In genomic region chr10:84413310-84413709, GRCm38 (mm10) we compare ENCODE assay signal across 10 mouse cellular contexts. TPM values are rescaled to one million over a fixed set of nuclear protein-coding genes. Genes with fewer than 3 reads are reported as not detected.
DNase-seq lines count a peak whose midpoint lies in the region; ATAC-seq lines count a peak whose summit lies in the region.
"Had no signal": no experiment of that assay in that cellular context is flagged by ENCODE, and none has a peak within 500 bp of the region (broad histone marks: within the 10 kb centered on the region; RNA-seq: fewer than 3 reads in every experiment).

No protein-coding gene starts in this region.

- H3K4me3 ChIP-seq in forebrain, embryonic 14.5 days (ENCODE audit: low read depth, low read length): no peak overlapping the region

- no peak overlapping the region for H3K9ac ChIP-seq in forebrain, embryonic 14.5 days (ENCODE audit: low read length)

- DNase-seq in layer of hippocampus, adult 18-20 months (ENCODE audit: low spot score in 2 of 2): peak; percentile 64 to 80
- no peak for DNase-seq in layer of hippocampus, adult 9-10 months (ENCODE audit: low spot score)
- DNase-seq in right cerebral cortex, postnatal 10 days (ENCODE audit: low spot score in 2 of 2): peak; percentile 65 to 66
- no peak for DNase-seq in right cerebral cortex, adult 18-20 months
- peak; percentile 83 for DNase-seq in forebrain, embryonic 14.5 days (ENCODE audit: low spot score)
- DNase-seq in kidney, postnatal 10 days: no peak
- no peak for DNase-seq in c-Kit-positive CD71-positive TER-119-positive erythroid progenitor cells, embryonic 14.5 days (ENCODE audit: low spot score)
- DNase-seq: heart, postnatal 14 days; thymus, adult 2 months had no signal

- peaks cover 5% of the 10 kb centered on the region; the same call in 1 of the 2 replicates for H3K36me3 ChIP-seq in forebrain, embryonic 14.5 days (ENCODE audit: control insufficient read depth, insufficient read depth, low read length)

- peaks cover 27% of the 10 kb centered on the region for H3K4me1 ChIP-seq in forebrain, embryonic 14.5 days (ENCODE audit: control insufficient read depth, insufficient read depth, low read length)

- 52% methylated on average over 6 of the region's 6 CpGs for WGBS in forebrain, embryonic 14.5 days

- H3K27ac ChIP-seq in forebrain, embryonic 14.5 days (ENCODE audit: low read depth, low read length): peak overlapping the region; percentile 65

- no peaks in the 10 kb centered on the region for H3K27me3 ChIP-seq in forebrain, embryonic 14.5 days (replicated peaks; ENCODE audit: control insufficient read depth, insufficient read depth, low read length)

- no peaks in the 10 kb centered on the region for H3K9me3 ChIP-seq in forebrain, embryonic 14.5 days (replicated peaks; ENCODE audit: control insufficient read depth, low read length)

- peak; percentile 81 for ATAC-seq in forebrain, embryonic 14.5 days
- ATAC-seq: intestine, postnatal 0 days had no signal

- no peak overlapping the region for H3K4me2 ChIP-seq in forebrain, embryonic 14.5 days (ENCODE audit: low read length)

RNA-seq across cellular contexts. Expression of gene Nuak1, which starts 27.1 kb away (rescaled TPM):
- total RNA-seq in layer of hippocampus, adult 18-20 months (2021): 10 to 100 TPM; 62.7 to 66.4 TPM
- 12.6 and 12.9 TPM in 2 replicates for polyA plus RNA-seq in forebrain, embryonic 14.5 days (2014; fragmentation: Nextera tagmentation; extraction: Ambion mirVana)

Comparison
In these comparisons a context has a peak if more than half of its experiments do, and no peak if none do; other contexts are left out.
1. DNase-seq: peak in layer of hippocampus, adult 18-20 months (2 of 2), right cerebral cortex, postnatal 10 days (2 of 2) and forebrain, embryonic 14.5 days (single experiment); none in layer of hippocampus, adult 9-10 months (single experiment), right cerebral cortex, adult 18-20 months (single experiment), kidney, postnatal 10 days (single experiment) and c-Kit-positive CD71-positive TER-119-positive erythroid progenitor cells, embryonic 14.5 days (single experiment).